Mouse (Mus musculus): ENCODE results near the gene Fam173a.

GRCm38 (mm10) chr17:25786280-25786679 is 6.4 kb downstream of the Fam173a start, which contains the start of gene Ccdc78:
- TF ChIP-seq CTCF (conservative IDR thresholded peaks at IDR 0.05; ENCODE audit: low read length) (no peak), POU5F1 (IDR thresholded peaks at IDR 0.05; ENCODE audit: borderline replicate concordance, low read length) (no peak), NANOG (IDR thresholded peaks at IDR 0.05; ENCODE audit: borderline replicate concordance, low read length) (no peak)
